Mouse (Mus musculus): ENCODE measurements around the gene Adgrg3. TPM values are rescaled to one million over a fixed set of nuclear protein-coding genes. Genes with fewer than 3 reads are reported as not detected.

Adgrg3 gene
- polyA plus RNA-seq, 1 experiment = 0.27 TPM

GRCm38 (mm10) chr8:95046982-95047381, 29.5 kb downstream of the Adgrg3 start:
- no peak overlapping the region for H3K27ac ChIP-seq (ENCODE audit: insufficient read depth, low read length)

DNA sequence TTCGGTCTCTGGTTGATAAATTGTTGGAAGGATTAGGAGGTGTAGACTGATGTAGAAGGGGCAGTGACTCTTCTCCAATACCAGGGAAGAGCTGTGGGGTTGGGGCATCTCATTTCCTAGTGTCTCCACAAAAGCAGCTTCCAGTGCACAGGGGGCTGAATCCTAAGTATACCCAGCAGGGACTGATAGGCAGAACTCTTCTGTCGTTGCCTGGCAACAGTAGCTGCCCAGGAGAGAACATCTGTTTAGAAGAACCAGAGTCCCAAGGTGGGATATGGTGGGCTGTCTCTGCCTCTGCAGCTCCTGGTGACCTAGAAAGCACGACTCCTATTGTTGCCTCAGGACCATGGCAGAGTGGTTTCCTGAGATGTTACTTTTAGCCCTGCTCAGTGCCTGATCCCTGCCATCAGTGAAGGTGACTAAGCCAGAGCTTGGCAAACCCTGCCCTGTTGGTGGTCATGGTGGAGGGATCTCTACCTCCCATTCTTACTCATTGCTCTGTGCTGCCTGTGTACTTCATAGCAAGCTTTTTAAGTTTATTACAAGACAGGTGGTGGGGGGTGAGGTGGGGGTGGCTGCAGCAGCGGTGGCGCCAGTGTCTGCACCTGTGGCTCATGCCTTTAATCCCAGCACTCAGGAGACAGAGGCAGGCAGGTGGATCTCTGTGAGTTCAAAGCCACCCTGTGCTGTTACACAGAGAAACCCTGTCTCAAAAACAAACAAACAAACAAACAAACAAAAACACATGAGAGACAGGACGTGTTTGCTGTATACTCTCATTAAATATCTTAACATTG, 30.6 kb downstream of the Adgrg3 start:
- no peaks in the 10 kb centered on the region for H3K36me3 ChIP-seq (ENCODE audit: control insufficient read depth, insufficient read depth, low read length, poor library complexity, severe bottlenecking)
- no peak overlapping the region for H3K27ac ChIP-seq (ENCODE audit: insufficient read depth, low read length)
- no peak overlapping the region for H3K4me3 ChIP-seq (ENCODE audit: low read depth, low read length)
- H3K9me3 ChIP-seq (replicated peaks; ENCODE audit: control insufficient read depth, insufficient read depth, low read length, poor library complexity, severe bottlenecking) = no peaks in the 10 kb centered on the region
- no peak overlapping the region for H3K9ac ChIP-seq (ENCODE audit: low read depth, poor library complexity, severe bottlenecking)
- TF ChIP-seq POLR2A (IDR thresholded peaks at IDR 0.05; ENCODE audit: insufficient read depth, low read length) (no peak), EP300 (IDR thresholded peaks at IDR 0.05; ENCODE audit: insufficient read depth, low read depth, low read length) (no peak), CTCF (IDR thresholded peaks at IDR 0.05; ENCODE audit: low read depth, low read length) (no peak)
- H3K4me1 ChIP-seq (ENCODE audit: control insufficient read depth, insufficient read depth, low read length) = no peaks in the 10 kb centered on the region
- 0 out of 2 replicates have a peak, but pooled peaks cover 1% of the 10 kb centered on the region for H3K27me3 ChIP-seq (ENCODE audit: control insufficient read depth, insufficient read depth, low read length, poor library complexity, severe bottlenecking)

More at GRCm38 (mm10) chr8:95046982-95047381, 29.5 kb downstream of the Adgrg3 start:
- 0 out of 2 replicates have a peak, but pooled peaks cover 1% of the 10 kb centered on the region for H3K27me3 ChIP-seq (ENCODE audit: control insufficient read depth, insufficient read depth, low read length, poor library complexity, severe bottlenecking)
- H3K36me3 ChIP-seq (ENCODE audit: control insufficient read depth, insufficient read depth, low read length, poor library complexity, severe bottlenecking) = no peaks in the 10 kb centered on the region
- no peaks in the 10 kb centered on the region for H3K4me1 ChIP-seq (ENCODE audit: control insufficient read depth, insufficient read depth, low read length)
- no peak overlapping the region for H3K4me3 ChIP-seq (ENCODE audit: low read depth, low read length)
- TF ChIP-seq CTCF (IDR thresholded peaks at IDR 0.05; ENCODE audit: low read depth, low read length) = no peak
- no peak for TF ChIP-seq POLR2A (IDR thresholded peaks at IDR 0.05; ENCODE audit: insufficient read depth, low read length)
- no peak for TF ChIP-seq EP300 (IDR thresholded peaks at IDR 0.05; ENCODE audit: insufficient read depth, low read depth, low read length)
- no peak overlapping the region for H3K9ac ChIP-seq (ENCODE audit: low read depth, poor library complexity, severe bottlenecking)
- H3K9me3 ChIP-seq (replicated peaks; ENCODE audit: control insufficient read depth, insufficient read depth, low read length, poor library complexity, severe bottlenecking) = no peaks in the 10 kb centered on the region

DNA sequence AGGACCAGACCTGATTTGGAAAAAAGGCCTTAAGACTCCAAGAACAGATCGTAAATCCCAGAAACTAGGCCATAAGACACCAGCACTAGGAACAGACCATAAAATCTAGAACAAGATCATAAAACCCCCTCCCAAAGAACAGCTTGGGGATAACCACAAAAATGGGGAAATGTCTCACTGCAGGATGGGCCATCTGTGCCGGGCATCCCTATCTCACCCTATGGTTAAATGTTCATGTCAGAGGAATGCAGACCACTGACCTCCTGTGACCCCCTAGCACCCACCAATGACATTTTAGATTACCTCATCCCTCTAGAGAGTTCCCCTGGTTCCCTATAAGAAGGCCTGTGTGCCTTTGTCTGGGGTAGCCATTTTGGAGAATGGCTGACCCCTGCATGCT, 32.1 kb downstream of the Adgrg3 start:
- H3K27ac ChIP-seq (ENCODE audit: insufficient read depth, low read length) = no peak overlapping the region
- H3K27me3 ChIP-seq (ENCODE audit: control insufficient read depth, insufficient read depth, low read length, poor library complexity, severe bottlenecking) = 0 out of 2 replicates have a peak, but pooled peaks cover 1% of the 10 kb centered on the region
- no peaks in the 10 kb centered on the region for H3K9me3 ChIP-seq (replicated peaks; ENCODE audit: control insufficient read depth, insufficient read depth, low read length, poor library complexity, severe bottlenecking)
- no peaks in the 10 kb centered on the region for H3K36me3 ChIP-seq (ENCODE audit: control insufficient read depth, insufficient read depth, low read length, poor library complexity, severe bottlenecking)
- H3K4me1 ChIP-seq (ENCODE audit: control insufficient read depth, insufficient read depth, low read length) = no peaks in the 10 kb centered on the region
- H3K9ac ChIP-seq (ENCODE audit: low read depth, poor library complexity, severe bottlenecking) = no peak overlapping the region
- TF ChIP-seq EP300 (IDR thresholded peaks at IDR 0.05; ENCODE audit: insufficient read depth, low read depth, low read length) (no peak), POLR2A (IDR thresholded peaks at IDR 0.05; ENCODE audit: insufficient read depth, low read length) (no peak), CTCF (IDR thresholded peaks at IDR 0.05; ENCODE audit: low read depth, low read length) (no peak)
- no peak overlapping the region for H3K4me3 ChIP-seq (ENCODE audit: low read depth, low read length)

- Histone ChIP-seq H3K9me3 (replicated peaks; ENCODE audit: control insufficient read depth, insufficient read depth, low read length, poor library complexity, severe bottlenecking) (no peaks in the 10 kb centered on the region), H3K4me3 (ENCODE audit: low read depth, low read length) (no peak overlapping the region), H3K27ac (ENCODE audit: insufficient read depth, low read length) (no peak overlapping the region), H3K9ac (ENCODE audit: low read depth, poor library complexity, severe bottlenecking) (no peak overlapping the region), H3K36me3 (ENCODE audit: control insufficient read depth, insufficient read depth, low read length, poor library complexity, severe bottlenecking) (no peaks in the 10 kb centered on the region), H3K27me3 (ENCODE audit: control insufficient read depth, insufficient read depth, low read length, poor library complexity, severe bottlenecking) (no peaks in the 10 kb centered on the region), H3K4me1 (ENCODE audit: control insufficient read depth, insufficient read depth, low read length) (no peaks in the 10 kb centered on the region)
- no peak for TF ChIP-seq CTCF (IDR thresholded peaks at IDR 0.05; ENCODE audit: low read depth, low read length)
- TF ChIP-seq POLR2A (IDR thresholded peaks at IDR 0.05; ENCODE audit: insufficient read depth, low read length) = no peak
- TF ChIP-seq EP300 (IDR thresholded peaks at IDR 0.05; ENCODE audit: insufficient read depth, low read depth, low read length) = no peak
Observed at GRCm38 (mm10) chr8:95054438-95054837, 36.9 kb downstream of the Adgrg3 start.

GRCm38 (mm10) chr8:95054927-95055510, 37.5 kb downstream of the Adgrg3 start, which contains the start of gene Drc7:
TSS of gene Drc7 (plus strand) at chr8:95055103.
- TF ChIP-seq CTCF (IDR thresholded peaks at IDR 0.05; ENCODE audit: low read depth, low read length) = no peak
- TF ChIP-seq EP300 (IDR thresholded peaks at IDR 0.05; ENCODE audit: insufficient read depth, low read depth, low read length) = no peak
- no peak for TF ChIP-seq POLR2A (IDR thresholded peaks at IDR 0.05; ENCODE audit: insufficient read depth, low read length)
- H3K27ac ChIP-seq (ENCODE audit: insufficient read depth, low read length) = no peak within 1 kb of the TSS

GRCm38 (mm10) chr8:95056414-95056813, 38.9 kb downstream of the Adgrg3 start:
- Histone ChIP-seq H3K9ac (ENCODE audit: low read depth, poor library complexity, severe bottlenecking) (no peak overlapping the region), H3K4me3 (ENCODE audit: low read depth, low read length) (no peak overlapping the region), H3K9me3 (replicated peaks; ENCODE audit: control insufficient read depth, insufficient read depth, low read length, poor library complexity, severe bottlenecking) (no peaks in the 10 kb centered on the region), H3K4me1 (ENCODE audit: control insufficient read depth, insufficient read depth, low read length) (no peaks in the 10 kb centered on the region), H3K27ac (ENCODE audit: insufficient read depth, low read length) (no peak overlapping the region), H3K27me3 (ENCODE audit: control insufficient read depth, insufficient read depth, low read length, poor library complexity, severe bottlenecking) (no peaks in the 10 kb centered on the region), H3K36me3 (ENCODE audit: control insufficient read depth, insufficient read depth, low read length, poor library complexity, severe bottlenecking) (no peaks in the 10 kb centered on the region)
- no peak for TF ChIP-seq POLR2A (IDR thresholded peaks at IDR 0.05; ENCODE audit: insufficient read depth, low read length)
- no peak for TF ChIP-seq EP300 (IDR thresholded peaks at IDR 0.05; ENCODE audit: insufficient read depth, low read depth, low read length)
- TF ChIP-seq CTCF (IDR thresholded peaks at IDR 0.05; ENCODE audit: low read depth, low read length) = no peak

More at GRCm38 (mm10) chr8:95054927-95055510, 37.5 kb downstream of the Adgrg3 start, which contains the start of gene Drc7:
- H3K4me1 ChIP-seq (ENCODE audit: control insufficient read depth, insufficient read depth, low read length) = no peaks in the 10 kb centered on the region
- no peak within 1 kb of the TSS for H3K9ac ChIP-seq (ENCODE audit: low read depth, poor library complexity, severe bottlenecking)
- no peaks in the 10 kb centered on the region for H3K9me3 ChIP-seq (replicated peaks; ENCODE audit: control insufficient read depth, insufficient read depth, low read length, poor library complexity, severe bottlenecking)
- H3K27me3 ChIP-seq (ENCODE audit: control insufficient read depth, insufficient read depth, low read length, poor library complexity, severe bottlenecking) = no peaks in the 10 kb centered on the region
- no peaks in the 10 kb centered on the region for H3K36me3 ChIP-seq (ENCODE audit: control insufficient read depth, insufficient read depth, low read length, poor library complexity, severe bottlenecking)
- H3K4me3 ChIP-seq (ENCODE audit: low read depth, low read length) = no peak within 1 kb of the TSS
